ENCODE assay signal across 11 mouse cellular contexts in genomic region chr7:99132597-99132996, GRCm38 (mm10). TPM values are rescaled to one million over a fixed set of nuclear protein-coding genes. Genes with fewer than 3 reads are reported as not detected.
DNase-seq lines count a peak whose midpoint lies in the region; ATAC-seq and TF ChIP-seq lines count a peak whose summit lies in the region.
"Had no signal": no experiment of that assay in that cellular context is flagged by ENCODE, and none has a peak within 500 bp of the region (broad histone marks: within the 10 kb centered on the region; RNA-seq: fewer than 3 reads in every experiment).

No protein-coding gene starts in this region.

- no peak for ATAC-seq in embryonic facial prominence, embryonic 14.5 days (ENCODE audit: low read depth)
- no peak for ATAC-seq in heart, embryonic 13.5 days (ENCODE audit: extremely low read depth, insufficient number of reproducible peaks, low FRiP score, low TSS enrichment)
- ATAC-seq in cerebellum, adult (ENCODE audit: insufficient number of reproducible peaks, low FRiP score, low TSS enrichment) = no peak

- TF ChIP-seq CTCF in left cerebral cortex, adult 2 months (IDR thresholded peaks at IDR 0.05) = no peak

- H3K4me1 ChIP-seq in embryonic facial prominence, embryonic 14.5 days (ENCODE audit: control insufficient read depth, insufficient read depth, low read length) = peaks cover 17% of the 10 kb centered on the region
- H3K4me1 ChIP-seq in heart, embryonic 13.5 days = peaks cover 56% of the 10 kb centered on the region

- H3K27me3 ChIP-seq in embryonic facial prominence, embryonic 14.5 days (replicated peaks; ENCODE audit: control insufficient read depth, insufficient read depth, low read length) = no peaks in the 10 kb centered on the region
- H3K27me3 ChIP-seq in heart, embryonic 13.5 days (replicated peaks) = no peaks in the 10 kb centered on the region
- H3K27me3 ChIP-seq: neural tube, embryonic 13.5 days had no signal

- no peak for DNase-seq in left cerebral cortex, adult 2 months (ENCODE audit: extremely low spot score in 1 of 2, low spot score in 2 of 2)
- DNase-seq in left cerebral cortex, postnatal 25 days (ENCODE audit: low spot score in 2 of 2) = no peak
- DNase-seq in embryonic facial prominence, embryonic 14.5 days (ENCODE audit: low spot score) = no peak
- peak; percentile 42 for DNase-seq in lung, postnatal 10 days
- DNase-seq in adrenal gland, postnatal 36 days = no peak
- DNase-seq in left cerebral cortex, postnatal 10 days (ENCODE audit: extremely low spot score in 1 of 2, low spot score in 2 of 2) = no peak

- WGBS in embryonic facial prominence, embryonic 14.5 days = 71% methylated on average over 9 of the region's 9 CpGs
- 69% methylated on average over 9 of the region's 9 CpGs for WGBS in heart, embryonic 13.5 days

- no peak overlapping the region for H3K4me3 ChIP-seq in left cerebral cortex, adult 2 months
- no peak overlapping the region for H3K4me3 ChIP-seq in embryonic facial prominence, embryonic 14.5 days (ENCODE audit: low read depth, low read length)
- no peak overlapping the region for H3K4me3 ChIP-seq in heart, embryonic 13.5 days
- H3K4me3 ChIP-seq: midbrain, embryonic 10.5 days; neural tube, embryonic 13.5 days had no signal

- H3K27ac ChIP-seq in left cerebral cortex, adult 2 months = peak overlapping the region; percentile 4; the same call in 1 of the 2 replicates
- H3K27ac ChIP-seq in embryonic facial prominence, embryonic 14.5 days (replicated peaks; ENCODE audit: low read depth, low read length) = peak overlapping the region; percentile 61
- peak overlapping the region; percentile 80 for H3K27ac ChIP-seq in heart, embryonic 13.5 days (replicated peaks)
- H3K27ac ChIP-seq: hindbrain, embryonic 14.5 days; midbrain, embryonic 10.5 days; neural tube, embryonic 13.5 days had no signal

- no peaks in the 10 kb centered on the region for H3K36me3 ChIP-seq in embryonic facial prominence, embryonic 14.5 days (ENCODE audit: control insufficient read depth, insufficient read depth, low read length)
- no peaks in the 10 kb centered on the region; the same call in 1 of the 2 replicates for H3K36me3 ChIP-seq in heart, embryonic 13.5 days
- H3K36me3 ChIP-seq: neural tube, embryonic 13.5 days had no signal

- no peak overlapping the region for H3K9ac ChIP-seq in embryonic facial prominence, embryonic 14.5 days (ENCODE audit: low read depth, low read length)
- 0 out of 2 replicates have a peak overlapping the region, but pooled peaks have one; percentile 37 for H3K9ac ChIP-seq in heart, embryonic 13.5 days
- H3K9ac ChIP-seq: hindbrain, embryonic 14.5 days; neural tube, embryonic 13.5 days had no signal

- no peaks in the 10 kb centered on the region for H3K9me3 ChIP-seq in embryonic facial prominence, embryonic 14.5 days (ENCODE audit: control insufficient read depth, low read length)
- 0 out of 2 replicates have a peak, but pooled peaks cover 6% of the 10 kb centered on the region for H3K9me3 ChIP-seq in heart, embryonic 13.5 days
- H3K9me3 ChIP-seq: midbrain, embryonic 10.5 days had no signal

- intact Hi-C loops in left cerebral cortex, adult 2 months (cut with DNase I) = no loop called here
- intact Hi-C loops in left cerebral cortex, postnatal 25 days (cut with DNase I) = no loop called here
- intact Hi-C loops in left cerebral cortex, postnatal 10 days (cut with DNase I) = no loop called here

- H3K4me2 ChIP-seq in embryonic facial prominence, embryonic 14.5 days (ENCODE audit: low read depth, low read length) = no peak overlapping the region
- H3K4me2 ChIP-seq in heart, embryonic 13.5 days = peak overlapping the region; percentile 31
- H3K4me2 ChIP-seq: hindbrain, embryonic 14.5 days; neural tube, embryonic 13.5 days had no signal

RNA-seq across cellular contexts. Expression of gene Uvrag, which starts 8.3 kb away (rescaled TPM):
- 10 to 100 TPM; 47.6 to 68.3 TPM for total RNA-seq in left cerebral cortex, adult 2 months (2021)
- total RNA-seq in left cerebral cortex, postnatal 25 days (2021) = 10 to 100 TPM; 50.9 to 56.3 TPM
- 16.5 and 18.2 TPM in 2 replicates for polyA plus RNA-seq in embryonic facial prominence, embryonic 14.5 days (2014; fragmentation: Nextera tagmentation; extraction: Ambion mirVana)
- polyA plus RNA-seq in heart, embryonic 13.5 days (2015; fragmentation: Nextera tagmentation; extraction: Ambion mirVana) = 14.8 and 15.5 TPM in 2 replicates
- 10 to 100 TPM; 31.2 to 36.3 TPM for total RNA-seq in adrenal gland, postnatal 36 days (2021)
- total RNA-seq in left cerebral cortex, postnatal 10 days (2021) = 10 to 100 TPM; 40.4 to 42.9 TPM

RNA-seq across cellular contexts. Expression of gene Dgat2, which starts 49.9 kb away (rescaled TPM):
- 10 to 100 TPM; 55.7 to 57.8 TPM for total RNA-seq in left cerebral cortex, adult 2 months (2021)
- 10 to 100 TPM; 67.5 to 72.6 TPM for total RNA-seq in left cerebral cortex, postnatal 25 days (2021)
- 33.4 and 38.6 TPM in 2 replicates for polyA plus RNA-seq in embryonic facial prominence, embryonic 14.5 days (2014; fragmentation: Nextera tagmentation; extraction: Ambion mirVana)
- polyA plus RNA-seq in heart, embryonic 13.5 days (2015; fragmentation: Nextera tagmentation; extraction: Ambion mirVana) = 10.6 and 13.0 TPM in 2 replicates
- 100 to 1,000 TPM; 307 to 556 TPM for total RNA-seq in adrenal gland, postnatal 36 days (2021)
- 10 to 100 TPM; 91.8 to 94.0 TPM for total RNA-seq in left cerebral cortex, postnatal 10 days (2021)

Comparison
In these comparisons a context has a peak if more than half of its experiments do, and no peak if none do; other contexts are left out.
1. H3K27ac ChIP-seq: peak in every context shown above with its lines; median percentile 80 in heart, embryonic 13.5 days; 61 in embryonic facial prominence, embryonic 14.5 days; 4 in left cerebral cortex, adult 2 months.